Mouse (Mus musculus) Muller cell, postnatal 12 days (primary cell): ENCODE measurements around the gene Zfp52.

ENCODE experiments used
- DNase-seq: peaks from one replicate; pipeline ENCODE4 v3.0.0-alpha.2; 2015; ENCODE audit errors: inconsistent ontology term

Zfp52 gene

GRCm38 (mm10) chr17:21557831-21558230 lies 22.5 kb downstream of the Zfp52 start:
- peak; percentile 57 for DNase-seq

GRCm38 (mm10) chr17:21566220-21566619 lies 30.9 kb downstream of the Zfp52 start:
- DNase-seq = peak; percentile 86

- peak; percentile 87 for DNase-seq
Observed at GRCm38 (mm10) chr17:21566728-21567349, 31.5 kb downstream of the Zfp52 start, which contains the start of gene Zfp948. Zfp948 (plus strand) TSS chr17:21567008.

GRCm38 (mm10) chr17:21567696-21568095 lies 32.4 kb downstream of the Zfp52 start:
- peak; percentile 25 for DNase-seq

GRCm38 (mm10) chr17:21579080-21579479 lies 43.7 kb downstream of the Zfp52 start:
- no peak for DNase-seq

DNA sequence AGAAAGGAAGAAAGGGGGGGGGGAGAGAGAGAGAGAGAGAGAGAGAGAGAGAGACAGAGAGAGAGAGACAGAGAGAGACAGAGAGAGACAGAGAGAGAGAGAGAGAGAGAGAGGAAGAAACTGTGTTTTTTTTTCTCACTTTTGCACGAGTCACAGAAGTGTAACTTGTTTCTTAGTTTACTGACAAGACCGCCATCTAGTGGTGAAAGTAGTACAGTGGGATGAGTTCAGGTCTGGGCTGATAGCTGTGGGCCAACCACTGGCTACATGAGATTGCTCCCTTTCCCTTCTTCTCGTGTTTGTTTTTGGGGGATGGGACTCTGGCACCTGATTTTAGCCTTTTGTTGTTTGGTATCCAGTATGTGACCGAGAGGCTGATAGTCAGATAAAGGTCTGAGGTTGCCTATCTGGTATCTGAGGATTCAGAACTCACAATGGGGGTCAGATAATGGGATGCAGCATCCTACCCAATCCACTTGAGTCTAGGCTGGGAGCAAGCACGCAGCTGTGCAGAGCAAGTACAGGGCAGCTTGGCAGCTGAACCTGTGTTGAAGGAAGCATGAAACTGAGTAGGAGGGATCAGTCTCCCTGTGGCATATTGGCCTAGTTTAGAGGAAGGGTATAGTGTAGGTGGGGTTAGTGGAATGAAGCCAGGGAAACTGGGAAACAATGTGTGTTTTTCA lies 44.3 kb downstream of the Zfp52 start:
- peak; percentile 52 for DNase-seq

DNA sequence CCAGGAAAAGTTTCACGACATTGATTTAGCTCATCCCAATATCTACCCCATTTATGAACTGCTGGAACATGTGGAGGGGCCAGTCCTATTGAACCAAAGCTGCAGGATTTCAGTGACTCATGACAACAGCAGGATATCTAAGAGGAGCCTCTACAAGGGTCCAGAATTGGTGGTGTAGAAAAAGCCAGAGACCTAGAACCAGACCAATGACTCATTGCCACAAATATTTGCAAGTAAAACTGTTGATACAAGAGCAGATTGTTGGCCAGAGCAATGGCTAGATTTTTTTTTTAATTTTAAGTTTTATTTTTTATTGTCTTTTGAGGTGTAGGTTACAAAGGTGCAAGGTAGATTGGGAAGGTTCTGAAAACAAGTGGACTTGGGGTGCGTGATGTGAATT lies 50.2 kb downstream of the Zfp52 start:
- peak; percentile 19 for DNase-seq
